Mouse (Mus musculus): ENCODE results near the gene Taldo1. TPM values are rescaled to one million over a fixed set of nuclear protein-coding genes. Genes with fewer than 3 reads are reported as not detected.

The Taldo1 gene
- polyA plus RNA-seq, 1 experiment from 2014 or later, result 384 TPM

DNA sequence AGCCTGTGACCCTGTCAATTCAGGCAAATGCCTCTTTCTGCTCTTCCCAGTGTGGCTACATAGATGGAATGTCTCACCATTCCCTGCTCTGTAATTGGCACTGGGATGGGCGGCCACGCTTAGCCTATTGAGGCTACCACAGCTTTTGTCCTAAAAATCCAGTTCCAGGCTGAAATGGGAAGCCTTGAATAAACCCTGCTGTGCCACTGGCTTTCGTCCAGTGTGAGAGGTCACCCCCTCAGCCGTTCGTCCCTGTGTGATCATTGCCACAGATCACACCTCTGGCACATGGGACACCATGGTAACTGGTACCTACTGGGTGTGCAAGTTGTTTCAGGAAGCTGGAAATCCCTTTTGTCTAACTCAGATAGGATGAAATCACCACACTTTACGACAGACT, 18.4 kb upstream of the Taldo1 start:
- Histone ChIP-seq H3K27ac (ENCODE audit: low read depth, low read length) (no peak overlapping the region), H3K9ac (ENCODE audit: low read length) (no peak overlapping the region), H3K4me3 (ENCODE audit: low read depth, low read length) (no peak overlapping the region), H3K9me3 (ENCODE audit: control insufficient read depth, low read length) (no peaks in the 10 kb centered on the region), H3K4me1 (replicated peaks; ENCODE audit: control insufficient read depth, insufficient read depth, low read length) (no peaks in the 10 kb centered on the region), H3K4me2 (ENCODE audit: low read depth, low read length, severe bottlenecking) (no peak overlapping the region), H3K36me3 (ENCODE audit: control insufficient read depth, insufficient read depth, low read length) (no peaks in the 10 kb centered on the region), H3K27me3 (ENCODE audit: control insufficient read depth, insufficient read depth, low read length) (no peaks in the 10 kb centered on the region)
- 24% methylated on average over 6 of the region's 6 CpGs for WGBS
- no peak for DNase-seq (ENCODE audit: low spot score)
- no peak for ATAC-seq (replicated peaks; ENCODE audit: low FRiP score)

- H3K9me3 ChIP-seq (ENCODE audit: control insufficient read depth, low read length), result no peaks in the 10 kb centered on the region
- no peak overlapping the region for H3K9ac ChIP-seq (ENCODE audit: low read length)
- no peaks in the 10 kb centered on the region for H3K27me3 ChIP-seq (ENCODE audit: control insufficient read depth, insufficient read depth, low read length)
- no peaks in the 10 kb centered on the region for H3K4me1 ChIP-seq (replicated peaks; ENCODE audit: control insufficient read depth, insufficient read depth, low read length)
- no peak for ATAC-seq (replicated peaks; ENCODE audit: low FRiP score)
- H3K27ac ChIP-seq (ENCODE audit: low read depth, low read length), result no peak overlapping the region
- H3K4me3 ChIP-seq (ENCODE audit: low read depth, low read length), result no peak overlapping the region
- H3K36me3 ChIP-seq (ENCODE audit: control insufficient read depth, insufficient read depth, low read length), result no peaks in the 10 kb centered on the region
- no peak for DNase-seq (ENCODE audit: low spot score)
- no peak overlapping the region for H3K4me2 ChIP-seq (ENCODE audit: low read depth, low read length, severe bottlenecking)
These were observed 17.6 kb upstream of the Taldo1 start for GRCm38 (mm10) chr7:141374399-141374798.

DNA sequence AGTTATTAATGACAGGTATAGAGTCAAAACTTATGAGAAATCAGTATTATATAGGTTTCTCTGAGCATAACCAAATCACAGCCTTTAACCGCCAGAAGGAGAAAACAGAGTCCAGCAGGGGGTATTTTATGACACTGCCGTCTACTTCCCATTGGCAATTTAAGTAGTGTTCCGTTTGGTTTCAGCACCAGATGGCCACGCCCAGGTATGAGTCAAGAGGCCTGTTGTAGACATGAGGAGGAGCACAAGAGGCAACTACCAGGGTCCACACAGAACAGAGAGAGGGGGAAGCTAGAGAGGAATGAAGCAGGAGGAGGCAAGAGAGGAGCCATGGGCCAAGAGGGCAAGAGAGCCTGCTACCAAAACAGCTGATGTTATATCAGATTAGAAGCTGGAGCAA, 12.4 kb upstream of the Taldo1 start:
- H3K27me3 ChIP-seq (ENCODE audit: control insufficient read depth, insufficient read depth, low read length), result no peaks in the 10 kb centered on the region
- H3K9ac ChIP-seq (ENCODE audit: low read length), result no peak overlapping the region
- no peak for DNase-seq (ENCODE audit: low spot score)
- no peak overlapping the region for H3K27ac ChIP-seq (ENCODE audit: low read depth, low read length)
- no peak overlapping the region for H3K4me3 ChIP-seq (ENCODE audit: low read depth, low read length)
- no peaks in the 10 kb centered on the region for H3K9me3 ChIP-seq (ENCODE audit: control insufficient read depth, low read length)
- no peaks in the 10 kb centered on the region for H3K4me1 ChIP-seq (replicated peaks; ENCODE audit: control insufficient read depth, insufficient read depth, low read length)
- WGBS, result 74% methylated on average over 4 of the region's 4 CpGs
- no peak overlapping the region for H3K4me2 ChIP-seq (ENCODE audit: low read depth, low read length, severe bottlenecking)
- H3K36me3 ChIP-seq (ENCODE audit: control insufficient read depth, insufficient read depth, low read length), result no peaks in the 10 kb centered on the region
- ATAC-seq (replicated peaks; ENCODE audit: low FRiP score), result no peak

DNA sequence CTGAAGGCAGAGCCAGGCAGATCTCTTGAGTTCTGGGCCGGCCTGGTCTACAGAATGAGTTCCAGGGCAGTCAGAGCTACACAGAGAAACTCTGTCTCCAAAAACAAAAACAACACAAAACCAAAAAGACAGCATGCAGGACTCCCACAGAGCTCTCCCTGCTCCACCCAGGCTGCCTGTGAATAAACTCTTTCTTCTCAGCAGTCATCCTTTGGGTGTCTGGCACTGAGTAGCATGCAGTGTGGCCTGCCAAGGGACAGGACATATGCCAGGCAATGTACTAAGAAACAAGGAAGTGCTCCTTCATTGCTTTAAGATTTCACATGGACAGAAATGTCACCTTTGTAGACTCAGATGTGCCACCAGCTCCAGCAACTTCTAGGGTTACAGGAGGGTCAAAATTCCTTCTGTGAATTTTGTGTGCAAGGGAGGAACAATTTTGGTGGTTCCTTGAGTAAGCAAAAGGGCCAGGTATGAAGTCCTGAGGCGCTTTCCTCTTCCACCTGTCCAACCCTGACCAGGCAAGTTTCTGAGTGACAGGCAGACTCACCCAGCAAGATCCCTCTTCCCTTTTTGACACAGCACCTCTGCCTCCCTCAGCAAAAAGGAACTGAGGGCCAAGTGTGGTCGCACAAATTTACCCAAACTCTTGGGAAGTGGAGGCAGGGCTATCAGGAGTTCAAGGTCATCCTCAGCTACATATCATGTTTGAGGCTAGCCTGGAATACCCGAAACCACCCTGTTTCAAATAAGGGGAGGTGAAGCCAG, 10.7 kb upstream of the Taldo1 start:
- H3K27me3 ChIP-seq (ENCODE audit: control insufficient read depth, insufficient read depth, low read length), result no peaks in the 10 kb centered on the region
- DNase-seq (ENCODE audit: low spot score), result no peak
- no peaks in the 10 kb centered on the region for H3K9me3 ChIP-seq (ENCODE audit: control insufficient read depth, low read length)
- no peak overlapping the region for H3K4me2 ChIP-seq (ENCODE audit: low read depth, low read length, severe bottlenecking)
- H3K4me3 ChIP-seq (ENCODE audit: low read depth, low read length), result no peak overlapping the region
- ATAC-seq (replicated peaks; ENCODE audit: low FRiP score), result no peak
- no peak overlapping the region for H3K27ac ChIP-seq (ENCODE audit: low read depth, low read length)
- WGBS, result 76% methylated on average over 4 of the region's 4 CpGs
- H3K36me3 ChIP-seq (ENCODE audit: control insufficient read depth, insufficient read depth, low read length), result no peaks in the 10 kb centered on the region
- H3K9ac ChIP-seq (ENCODE audit: low read length), result no peak overlapping the region
- H3K4me1 ChIP-seq (replicated peaks; ENCODE audit: control insufficient read depth, insufficient read depth, low read length), result no peaks in the 10 kb centered on the region

GRCm38 (mm10) chr7:141387807-141388486, 4.1 kb upstream of the Taldo1 start:
- 59% methylated on average over 2 of the region's 2 CpGs for WGBS
- no peak for DNase-seq (ENCODE audit: low spot score)
- no peak overlapping the region for H3K9ac ChIP-seq (ENCODE audit: low read length)

DNA sequence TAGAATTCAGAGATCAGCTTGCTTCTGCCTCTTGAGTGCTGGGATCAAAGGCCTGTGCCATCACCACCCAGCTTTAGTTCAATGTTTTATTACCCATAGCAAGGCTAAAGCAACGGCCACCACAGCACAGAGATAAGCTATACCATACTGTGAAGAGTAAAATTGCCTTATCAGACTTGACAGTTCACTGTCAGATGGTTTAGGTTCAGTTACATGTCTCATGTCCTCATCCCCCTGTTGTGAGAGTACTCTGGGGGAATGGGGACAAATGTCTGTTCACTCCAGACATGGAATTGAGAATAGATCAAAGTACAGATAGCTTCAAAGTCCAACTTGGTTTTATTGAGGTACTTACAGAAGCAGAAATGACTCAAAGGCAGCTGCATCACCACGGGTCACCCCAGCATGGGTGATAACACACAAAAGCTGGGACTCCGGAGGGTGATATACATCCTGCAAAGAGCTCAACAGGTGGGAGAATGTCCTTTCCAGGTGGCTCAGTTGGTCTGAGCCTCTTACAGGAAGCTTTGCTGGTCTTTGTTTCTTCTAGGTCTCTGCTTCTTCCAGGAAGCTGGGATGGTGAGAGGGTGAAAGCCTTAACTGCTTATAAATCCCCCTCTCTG, 3.4 kb upstream of the Taldo1 start:
- no peak for ATAC-seq (replicated peaks; ENCODE audit: low FRiP score)
- no peaks in the 10 kb centered on the region for H3K27me3 ChIP-seq (ENCODE audit: control insufficient read depth, insufficient read depth, low read length)
- 66% methylated on average over 3 of the region's 3 CpGs for WGBS

More at GRCm38 (mm10) chr7:141387807-141388486, 4.1 kb upstream of the Taldo1 start:
- H3K4me1 ChIP-seq (replicated peaks; ENCODE audit: control insufficient read depth, insufficient read depth, low read length), result peaks cover 5% of the 10 kb centered on the region; the same call in 1 of the 2 replicates
- H3K4me2 ChIP-seq (ENCODE audit: low read depth, low read length, severe bottlenecking), result no peak overlapping the region
- no peaks in the 10 kb centered on the region for H3K9me3 ChIP-seq (ENCODE audit: control insufficient read depth, low read length)
- no peak overlapping the region for H3K27ac ChIP-seq (ENCODE audit: low read depth, low read length)
- H3K27me3 ChIP-seq (ENCODE audit: control insufficient read depth, insufficient read depth, low read length), result no peaks in the 10 kb centered on the region
- no peak for ATAC-seq (replicated peaks; ENCODE audit: low FRiP score)
- H3K4me3 ChIP-seq (ENCODE audit: low read depth, low read length), result no peak overlapping the region
- no peaks in the 10 kb centered on the region for H3K36me3 ChIP-seq (ENCODE audit: control insufficient read depth, insufficient read depth, low read length)

GRCm38 (mm10) chr7:141390326-141391259, 1.4 kb upstream of the Taldo1 start:
- Histone ChIP-seq H3K4me3 (ENCODE audit: low read depth, low read length) (no peak overlapping the region), H3K4me1 (replicated peaks; ENCODE audit: control insufficient read depth, insufficient read depth, low read length) (peaks cover 5% of the 10 kb centered on the region; the same call in 1 of the 2 replicates), H3K9me3 (ENCODE audit: control insufficient read depth, low read length) (no peaks in the 10 kb centered on the region), H3K27me3 (ENCODE audit: control insufficient read depth, insufficient read depth, low read length) (no peaks in the 10 kb centered on the region), H3K36me3 (ENCODE audit: control insufficient read depth, insufficient read depth, low read length) (no peaks in the 10 kb centered on the region), H3K27ac (ENCODE audit: low read depth, low read length) (no peak overlapping the region), H3K4me2 (ENCODE audit: low read depth, low read length, severe bottlenecking) (no peak overlapping the region), H3K9ac (ENCODE audit: low read length) (no peak overlapping the region)
- ATAC-seq (replicated peaks; ENCODE audit: low FRiP score) (no peak), DNase-seq (ENCODE audit: low spot score) (no peak)
- WGBS, result 61% methylated on average over 9 of the region's 9 CpGs

More for the DNA sequence above, 3.4 kb upstream of the Taldo1 start:
- Histone ChIP-seq H3K4me1 (replicated peaks; ENCODE audit: control insufficient read depth, insufficient read depth, low read length) (peaks cover 5% of the 10 kb centered on the region; the same call in 1 of the 2 replicates), H3K27ac (ENCODE audit: low read depth, low read length) (no peak overlapping the region), H3K9ac (ENCODE audit: low read length) (no peak overlapping the region), H3K4me2 (ENCODE audit: low read depth, low read length, severe bottlenecking) (no peak overlapping the region), H3K36me3 (ENCODE audit: control insufficient read depth, insufficient read depth, low read length) (no peaks in the 10 kb centered on the region), H3K9me3 (ENCODE audit: control insufficient read depth, low read length) (no peaks in the 10 kb centered on the region), H3K4me3 (ENCODE audit: low read depth, low read length) (no peak overlapping the region)
- DNase-seq (ENCODE audit: low spot score), result no peak

Data from forebrain, embryonic 11.5 days (tissue).